Mouse (Mus musculus): Measurements from ENCODE around the gene Vegfd. TPM values are rescaled to one million over a fixed set of nuclear protein-coding genes. Genes with fewer than 3 reads are reported as not detected.

Vegfd gene
- polyA plus RNA-seq, 1 experiment from 2014 or later = 0.51 TPM

DNA sequence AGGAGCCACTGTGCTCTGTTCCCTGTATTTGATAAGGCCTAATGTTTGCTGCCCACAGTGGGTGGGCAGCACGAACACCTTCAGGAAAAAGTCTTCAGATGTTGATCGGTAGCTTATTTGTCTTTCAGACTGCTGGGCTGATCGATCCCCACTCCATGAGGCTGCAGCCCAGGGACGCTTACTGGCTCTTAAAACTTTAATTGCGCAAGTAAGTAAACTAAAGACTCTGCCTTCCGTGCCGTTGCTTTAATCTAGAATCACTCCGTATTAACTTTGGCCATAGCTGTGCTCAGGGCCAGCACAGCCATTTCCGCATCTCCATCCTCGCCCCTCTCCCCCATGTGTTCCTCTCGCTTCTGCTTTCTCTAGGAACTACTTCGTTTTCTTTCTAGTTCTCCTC, 72.4 kb downstream of the Vegfd start:
- Histone ChIP-seq H3K27ac (replicated peaks) (no peak overlapping the region), H3K9ac (replicated peaks) (no peak overlapping the region), H3K36me3 (no peaks in the 10 kb centered on the region), H3K4me3 (no peak overlapping the region), H3K4me1 (no peaks in the 10 kb centered on the region), H3K27me3 (peaks cover 9% of the 10 kb centered on the region; the same call in 1 of the 2 replicates), H3K9me3 (no peaks in the 10 kb centered on the region), H3K4me2 (replicated peaks) (no peak overlapping the region)
- ATAC-seq (ENCODE audit: low FRiP score, low read depth) = no peak
- WGBS = 88% methylated on average over 12 of the region's 12 CpGs

DNA sequence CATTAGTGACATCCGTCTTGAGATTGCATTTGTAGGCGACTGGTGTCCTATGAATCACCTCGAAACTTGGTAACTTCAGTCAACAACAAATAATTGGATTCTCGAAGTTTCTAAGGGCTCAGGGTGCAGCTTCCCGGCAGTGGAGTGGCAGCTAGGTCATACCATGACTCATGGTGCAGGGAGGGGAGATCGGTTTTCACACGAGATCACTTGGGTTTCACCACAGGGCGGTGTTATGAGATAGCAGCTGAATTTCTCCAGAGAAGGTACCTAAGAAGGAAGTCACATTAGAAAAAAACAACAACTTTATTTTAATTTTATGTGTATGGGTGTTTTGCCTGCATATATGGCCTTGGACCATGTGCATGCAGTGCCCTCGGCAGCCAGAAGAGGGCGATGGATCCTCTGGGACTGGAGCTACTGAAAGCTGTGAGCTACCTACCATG, 73.0 kb downstream of the Vegfd start:
- H3K36me3 ChIP-seq = no peaks in the 10 kb centered on the region
- no peak overlapping the region for H3K4me3 ChIP-seq
- H3K9ac ChIP-seq (replicated peaks) = no peak overlapping the region
- H3K4me2 ChIP-seq (replicated peaks) = no peak overlapping the region
- H3K9me3 ChIP-seq = no peaks in the 10 kb centered on the region
- H3K27ac ChIP-seq (replicated peaks) = no peak overlapping the region
- WGBS = 84% methylated on average over 10 of the region's 10 CpGs
- H3K4me1 ChIP-seq = no peaks in the 10 kb centered on the region
- ATAC-seq (ENCODE audit: low FRiP score, low read depth) = no peak
- H3K27me3 ChIP-seq = peaks cover 7% of the 10 kb centered on the region; the same call in 1 of the 2 replicates

DNA sequence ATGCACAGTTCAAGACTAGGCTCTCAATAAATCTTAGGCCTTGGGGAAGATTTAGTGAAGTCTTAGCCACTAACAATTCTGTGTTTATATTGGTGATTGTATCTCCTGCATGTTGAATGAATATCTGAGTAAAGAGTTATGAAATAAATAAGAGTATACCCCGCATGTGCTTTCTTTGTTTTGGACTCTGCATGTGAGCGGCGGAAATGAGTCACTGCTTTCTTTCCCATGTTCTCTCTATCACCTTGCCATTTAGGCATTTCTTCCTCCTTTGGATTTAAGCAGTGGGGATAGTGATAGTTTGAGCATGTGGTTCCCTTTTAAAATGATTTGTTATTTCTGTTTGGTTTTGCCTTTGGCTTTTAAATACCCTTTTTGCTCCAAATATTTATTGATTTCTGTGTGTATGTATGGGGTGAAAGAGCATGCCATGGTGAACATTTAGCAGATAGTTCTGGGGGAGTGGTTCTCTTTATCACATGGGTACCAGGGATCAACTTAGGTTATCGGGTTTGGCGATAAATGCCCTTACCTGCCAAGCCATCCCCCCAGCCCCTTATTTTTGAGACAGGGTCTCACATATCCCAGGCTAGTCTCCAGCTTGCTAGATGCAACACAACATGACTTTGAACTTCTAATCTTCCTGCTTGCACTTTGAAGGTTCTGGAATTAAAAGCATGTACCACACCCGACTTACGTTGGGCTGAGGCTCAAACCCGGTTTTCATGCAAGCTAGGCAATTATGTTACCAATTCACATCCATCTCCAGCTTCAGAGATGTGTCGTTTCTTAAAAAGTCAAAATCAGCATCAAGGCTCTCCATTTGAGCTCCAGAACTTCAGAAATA, 73.9 kb downstream of the Vegfd start:
- WGBS = 87% methylated on average over 9 of the region's 9 CpGs
- no peak overlapping the region for H3K9ac ChIP-seq (replicated peaks)
- H3K9me3 ChIP-seq = no peaks in the 10 kb centered on the region
- H3K27me3 ChIP-seq = peaks cover 2% of the 10 kb centered on the region; the same call in 1 of the 2 replicates
- H3K4me2 ChIP-seq (replicated peaks) = no peak overlapping the region
- no peaks in the 10 kb centered on the region for H3K4me1 ChIP-seq
- no peak overlapping the region for H3K4me3 ChIP-seq
- H3K27ac ChIP-seq (replicated peaks) = no peak overlapping the region
- no peaks in the 10 kb centered on the region for H3K36me3 ChIP-seq
- no peak for ATAC-seq (ENCODE audit: low FRiP score, low read depth)

DNA sequence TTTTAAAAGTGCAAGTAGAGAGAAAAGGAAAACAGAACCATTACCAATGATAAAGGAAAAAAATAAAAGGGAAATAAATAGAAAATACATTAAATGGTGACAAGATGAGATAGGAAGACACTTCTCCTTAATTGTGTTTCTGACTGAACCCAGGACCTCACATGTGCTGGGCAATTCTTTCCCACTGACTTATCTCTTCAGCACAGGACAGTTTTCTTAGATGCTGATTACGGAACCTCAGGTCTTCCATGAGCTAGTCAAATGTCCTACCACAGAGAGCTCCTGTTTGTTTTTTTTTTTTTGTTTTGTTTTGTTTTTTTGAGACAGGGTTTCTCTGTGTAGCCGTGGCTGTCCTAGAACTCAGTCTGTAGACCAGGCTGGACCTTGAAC, 74.5 kb downstream of the Vegfd start:
- Histone ChIP-seq H3K36me3 (no peaks in the 10 kb centered on the region), H3K4me2 (replicated peaks) (no peak overlapping the region), H3K27me3 (no peaks in the 10 kb centered on the region), H3K9me3 (no peaks in the 10 kb centered on the region), H3K27ac (replicated peaks) (no peak overlapping the region), H3K9ac (replicated peaks) (no peak overlapping the region), H3K4me3 (no peak overlapping the region), H3K4me1 (no peaks in the 10 kb centered on the region)
- WGBS = 82% methylated on average over 2 of the region's 2 CpGs
- ATAC-seq (ENCODE audit: low FRiP score, low read depth) = no peak

DNA sequence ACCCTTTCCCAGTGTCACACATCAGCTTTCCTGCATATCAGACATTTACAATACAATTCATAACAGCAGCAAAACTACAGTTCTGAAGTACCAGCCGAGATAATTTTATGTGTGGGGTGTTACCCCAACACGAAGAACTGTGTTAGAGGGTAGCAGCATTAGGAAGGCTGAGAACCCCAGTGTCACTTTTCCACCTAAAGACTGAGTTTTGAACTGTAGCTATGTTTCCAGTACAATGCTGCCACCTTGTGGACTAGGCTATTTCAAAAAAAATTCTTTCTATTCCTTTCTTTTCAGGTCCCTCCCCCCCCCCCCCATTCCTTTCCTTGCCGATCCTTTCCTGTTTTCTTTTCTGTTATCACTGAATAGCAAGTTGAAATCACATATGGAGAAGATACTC, 76.0 kb downstream of the Vegfd start:
- Histone ChIP-seq H3K27ac (replicated peaks) (no peak overlapping the region), H3K9me3 (no peaks in the 10 kb centered on the region), H3K4me1 (no peaks in the 10 kb centered on the region), H3K9ac (replicated peaks) (no peak overlapping the region), H3K4me3 (no peak overlapping the region), H3K27me3 (no peaks in the 10 kb centered on the region), H3K4me2 (replicated peaks) (no peak overlapping the region), H3K36me3 (no peaks in the 10 kb centered on the region)
- WGBS = 52% methylated on average over 3 of the region's 3 CpGs
- ATAC-seq (ENCODE audit: low FRiP score, low read depth) = no peak

Other genes starting within 250 kb of the Vegfd start
- gene Ace2, start 234.0 kb upstream of the Vegfd start, polyA plus RNA-seq (2016; fragmentation: Nextera tagmentation; extraction: Ambion mirVana) = not detected in 2 replicates
- 0.54 and 0.96 TPM in 2 replicates for gene Bmx, start 115.2 kb upstream of the Vegfd start, polyA plus RNA-seq (2016; fragmentation: Nextera tagmentation; extraction: Ambion mirVana)
- 4.7 and 6.2 TPM in 2 replicates for gene Pir, start 104.0 kb upstream of the Vegfd start, polyA plus RNA-seq (2016; fragmentation: Nextera tagmentation; extraction: Ambion mirVana)
- 12.4 and 13.7 TPM in 2 replicates for gene Piga, start 46.4 kb downstream of the Vegfd start, polyA plus RNA-seq (2016; fragmentation: Nextera tagmentation; extraction: Ambion mirVana)
- gene Asb11, start 63.6 kb downstream of the Vegfd start, polyA plus RNA-seq (2016; fragmentation: Nextera tagmentation; extraction: Ambion mirVana) = not detected in 2 replicates
- 0.73 and 0.75 TPM in 2 replicates for gene Asb9, start 132.9 kb downstream of the Vegfd start, polyA plus RNA-seq (2016; fragmentation: Nextera tagmentation; extraction: Ambion mirVana)

Data from midbrain, embryonic 12.5 days (tissue).